Mouse (Mus musculus) neural tube, embryonic 14.5 days (tissue): ENCODE measurements around the gene Ttbk2. TPM values are rescaled to one million over a fixed set of nuclear protein-coding genes. Genes with fewer than 3 reads are reported as not detected.

ENCODE experiments used
- ATAC-seq: fragments of 200-750 bp; cut with Nextera tagmentation; 2 replicates; pipeline ENCODE4 v1.8.0; 2017; ENCODE audit warnings: low read depth, mild to moderate bottlenecking, moderate TSS enrichment, moderate library complexity
- H3K27ac ChIP-seq: fragments of 300-500 bp; sonication (generic); 2 replicates; pipeline ENCODE4 v1.5.1; 2014; ENCODE audit warnings: low read depth, mild to moderate bottlenecking, control low read depth, low read length, moderate library complexity, mixed read lengths
- H3K27me3 ChIP-seq: fragments of 300-500 bp; sonication (generic); 2 replicates; pipeline ENCODE4 v1.6.1; 2014; ENCODE audit warnings: low read length; ENCODE audit not compliant: control insufficient read depth, insufficient read depth
- H3K36me3 ChIP-seq: fragments of 300-500 bp; sonication (generic); 2 replicates; pipeline ENCODE4 v1.6.1; 2014; ENCODE audit warnings: low read length, mixed read lengths; ENCODE audit not compliant: control insufficient read depth, insufficient read depth
- H3K4me1 ChIP-seq: fragments of 300-500 bp; sonication (generic); 2 replicates; pipeline ENCODE4 v1.6.1; 2014; ENCODE audit warnings: low read length; ENCODE audit not compliant: control insufficient read depth, insufficient read depth
- H3K4me2 ChIP-seq: fragments of 300-500 bp; sonication (generic); 2 replicates; pipeline ENCODE4 v1.6.1; 2014; ENCODE audit warnings: mild to moderate bottlenecking, low read depth, low read length, control low read depth
- H3K4me3 ChIP-seq: fragments of 300-500 bp; sonication (generic); 2 replicates; pipeline ENCODE4 v1.5.1; 2014; ENCODE audit warnings: low read depth, low read length, control low read depth, mixed read lengths
- H3K9ac ChIP-seq: fragments of 300-500 bp; sonication (generic); replicated peaks from 2 replicates; pipeline ENCODE4 v1.6.1; 2014; ENCODE audit warnings: low read depth, mild to moderate bottlenecking, control low read depth, low read length, mixed read lengths
- H3K9me3 ChIP-seq: fragments of 300-500 bp; sonication (generic); 2 replicates; pipeline ENCODE4 v1.6.1; 2016; ENCODE audit warnings: low read length; ENCODE audit not compliant: control insufficient read depth
- WGBS: fragments of 180-500 bp; shearing (Covaris S2); extraction: QIAGEN DNeasy Blood & Tissue Kit; methylation state at CpG from one replicate; pipeline ENCODE4 v1.1.7; 2014; 5-methylcytosine and 5-hydroxymethylcytosine counted together
- polyA plus RNA-seq: library from polyadenylated mRNA; unstranded; fragments of >200 nt; fragmentation: Nextera tagmentation; extraction: Ambion mirVana; gene quantifications from 2 replicates; pipeline ENCODE4 v1.2.1, GENCODE M21; 2014

The Ttbk2 gene
- polyA plus RNA-seq, 1 experiment from 2014 or later: 19.1 TPM

DNA sequence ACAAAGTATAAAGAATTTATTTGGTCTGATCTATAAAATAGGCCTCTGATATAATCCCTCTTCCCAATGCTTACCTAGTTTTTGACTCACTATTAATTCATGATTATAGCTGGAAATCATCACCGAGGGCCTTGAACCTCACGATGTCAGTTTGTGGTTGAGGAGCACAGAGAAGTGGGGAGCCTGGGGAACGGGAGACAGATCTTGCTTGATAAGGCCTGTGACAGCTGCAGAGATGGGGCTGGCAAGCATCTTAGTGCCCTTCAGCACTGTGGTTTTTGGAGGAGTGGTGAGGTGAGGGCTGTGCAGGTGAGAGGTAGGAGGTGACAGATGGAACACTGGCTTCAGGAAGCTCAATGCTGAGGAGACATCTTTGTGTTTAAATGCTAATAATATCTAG, 140.2 kb downstream of the Ttbk2 start:
- H3K4me3 ChIP-seq: no peak overlapping the region
- H3K9ac ChIP-seq: no peak overlapping the region
- peaks cover 10% of the 10 kb centered on the region for H3K36me3 ChIP-seq
- no peak overlapping the region for H3K27ac ChIP-seq
- H3K4me2 ChIP-seq: no peak overlapping the region
- no peaks in the 10 kb centered on the region for H3K27me3 ChIP-seq
- no peaks in the 10 kb centered on the region for H3K9me3 ChIP-seq
- ATAC-seq: no peak
- WGBS: 93% methylated on average over 3 of the region's 3 CpGs
- H3K4me1 ChIP-seq: no peaks in the 10 kb centered on the region

DNA sequence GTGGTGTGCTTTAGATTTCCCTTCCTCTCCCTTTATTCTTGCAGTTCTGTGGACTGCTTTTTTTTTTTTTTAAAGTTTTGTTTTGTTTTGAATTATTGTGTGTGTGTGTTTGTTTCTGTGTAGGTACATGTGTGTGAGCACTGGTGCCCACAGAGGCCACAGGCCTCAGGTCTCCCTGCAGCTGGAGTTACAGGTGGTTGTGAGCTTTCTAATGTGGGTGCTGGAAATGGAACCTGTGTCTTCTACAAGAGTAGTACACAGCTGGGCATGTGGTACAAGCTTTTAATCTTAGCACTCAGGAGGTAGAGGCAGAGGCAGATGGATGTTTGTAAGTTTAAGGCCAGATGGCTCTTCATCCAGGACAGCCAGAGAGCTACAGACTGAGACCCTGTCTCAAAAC, 143.4 kb downstream of the Ttbk2 start:
- no peak overlapping the region for H3K9ac ChIP-seq
- no peak overlapping the region for H3K4me2 ChIP-seq
- ATAC-seq: no peak

DNA sequence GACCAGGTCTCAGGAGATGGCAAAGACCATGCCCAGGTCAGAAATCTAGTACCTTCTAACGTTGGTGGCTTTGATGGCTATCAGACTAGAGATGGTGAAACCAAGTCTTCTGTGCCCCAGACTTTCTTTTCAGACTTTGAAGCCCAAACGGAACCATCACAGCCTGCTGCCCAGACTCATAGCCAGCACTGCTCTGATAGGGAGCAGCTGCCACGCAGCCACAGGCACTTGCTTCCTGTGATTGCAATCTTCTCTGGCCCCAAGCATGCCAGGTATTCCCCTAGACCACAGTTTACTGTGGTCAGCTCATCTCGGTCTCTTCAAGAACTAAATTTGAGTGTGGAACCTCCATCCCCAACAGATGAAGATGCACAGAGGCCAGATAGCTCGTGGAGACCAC, 147.7 kb downstream of the Ttbk2 start:
- peaks cover 14% of the 10 kb centered on the region for H3K36me3 ChIP-seq
- H3K4me2 ChIP-seq: no peak overlapping the region
- no peak overlapping the region for H3K27ac ChIP-seq
- WGBS: 77% methylated on average over 5 of the region's 5 CpGs
- H3K9ac ChIP-seq: no peak overlapping the region
- no peak overlapping the region for H3K4me3 ChIP-seq
- no peak for ATAC-seq
- H3K27me3 ChIP-seq: no peaks in the 10 kb centered on the region
- H3K4me1 ChIP-seq: no peaks in the 10 kb centered on the region
- H3K9me3 ChIP-seq: no peaks in the 10 kb centered on the region

More for the DNA sequence above, 143.4 kb downstream of the Ttbk2 start:
- no peaks in the 10 kb centered on the region for H3K4me1 ChIP-seq
- H3K36me3 ChIP-seq: no peaks in the 10 kb centered on the region
- no peak overlapping the region for H3K4me3 ChIP-seq
- no peak overlapping the region for H3K27ac ChIP-seq
- no peaks in the 10 kb centered on the region for H3K27me3 ChIP-seq
- no peaks in the 10 kb centered on the region for H3K9me3 ChIP-seq

DNA sequence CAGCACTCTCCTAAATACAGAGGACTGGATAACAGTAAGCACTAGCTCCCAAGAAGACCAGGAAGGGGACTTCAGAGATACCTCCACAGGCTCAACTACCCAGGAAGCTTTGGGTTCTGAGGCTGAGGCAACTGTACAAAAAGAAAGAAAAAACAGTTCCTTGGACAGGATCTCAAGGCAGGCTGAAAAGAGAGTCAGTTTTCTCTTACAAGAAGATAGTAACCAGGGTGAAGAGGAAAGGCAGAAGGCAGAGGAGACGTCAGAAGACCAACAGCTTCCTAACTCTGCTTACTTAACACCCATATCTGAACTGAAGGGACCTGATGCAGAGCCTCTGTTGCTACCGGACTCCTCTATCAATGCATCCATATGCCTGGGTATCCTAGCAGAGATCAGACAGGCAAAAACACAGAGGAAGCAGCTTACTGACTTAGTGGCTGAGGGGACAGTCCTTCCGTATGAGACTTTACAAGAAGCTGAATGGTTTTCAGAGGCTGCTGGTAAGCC, 150.0 kb downstream of the Ttbk2 start:
- 93% methylated on average over 3 of the region's 3 CpGs for WGBS
- Histone ChIP-seq H3K4me1 (no peaks in the 10 kb centered on the region), H3K4me2 (no peak overlapping the region), H3K9ac (no peak overlapping the region), H3K27me3 (no peaks in the 10 kb centered on the region), H3K9me3 (no peaks in the 10 kb centered on the region), H3K36me3 (peaks cover 23% of the 10 kb centered on the region), H3K4me3 (no peak overlapping the region), H3K27ac (no peak overlapping the region)
- no peak for ATAC-seq

DNA sequence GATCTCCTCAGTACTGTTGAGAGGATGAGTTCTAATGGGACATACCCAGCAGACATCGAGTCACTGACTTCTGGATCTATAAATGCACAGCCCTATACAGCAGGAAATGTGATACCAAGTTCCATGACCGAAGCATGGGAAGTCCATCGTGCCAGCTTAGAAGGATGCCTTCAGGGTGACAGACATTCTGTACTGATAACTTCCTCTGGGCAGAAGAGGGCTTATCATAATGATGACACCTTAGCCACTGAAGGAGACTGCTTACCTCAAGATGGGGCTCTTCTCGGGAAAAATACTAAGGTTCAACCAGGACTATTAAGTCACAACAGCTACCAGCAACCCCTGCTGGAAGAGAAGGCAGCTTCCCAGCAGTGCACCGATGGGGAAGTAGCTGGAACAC, 152.6 kb downstream of the Ttbk2 start:
- 86% methylated on average over 5 of the region's 5 CpGs for WGBS
- H3K9ac ChIP-seq: no peak overlapping the region
- H3K27ac ChIP-seq: no peak overlapping the region
- H3K4me3 ChIP-seq: no peak overlapping the region
- no peaks in the 10 kb centered on the region for H3K9me3 ChIP-seq
- no peaks in the 10 kb centered on the region for H3K27me3 ChIP-seq
- no peak for ATAC-seq
- peaks cover 28% of the 10 kb centered on the region for H3K36me3 ChIP-seq
- H3K4me1 ChIP-seq: no peaks in the 10 kb centered on the region
- H3K4me2 ChIP-seq: no peak overlapping the region

Other genes starting within 250 kb of the Ttbk2 start
- 29.8 and 30.6 TPM in 2 replicates for gene Haus2, start 241.2 kb downstream of the Ttbk2 start, polyA plus RNA-seq
- gene Lrrc57, start 241.1 kb downstream of the Ttbk2 start, polyA plus RNA-seq: 29.6 and 32.5 TPM in 2 replicates
- gene Stard9, start 221.5 kb downstream of the Ttbk2 start, polyA plus RNA-seq: 7.9 and 8.3 TPM in 2 replicates
- 7.8 and 9.5 TPM in 2 replicates for gene Cdan1, start 476 bp downstream of the Ttbk2 start, polyA plus RNA-seq
- gene Ubr1, start 120.1 kb upstream of the Ttbk2 start, polyA plus RNA-seq: 33.3 and 37.9 TPM in 2 replicates
- 22.1 and 22.6 TPM in 2 replicates for gene Tmem62, start 126.4 kb upstream of the Ttbk2 start, polyA plus RNA-seq
- gene Ccndbp1, start 157.8 kb upstream of the Ttbk2 start, polyA plus RNA-seq: 94.2 and 98.9 TPM in 2 replicates
- gene Epb42, start 186.5 kb upstream of the Ttbk2 start, polyA plus RNA-seq: 0.27 and 0.73 TPM in 2 replicates
- 0.10 and 0.17 TPM in 2 replicates for gene Tgm5, start 235.2 kb upstream of the Ttbk2 start, polyA plus RNA-seq